Mouse (Mus musculus) ES-Bruce4 (cell line): Measurements from ENCODE around the gene Nupr1.

ENCODE experiments used
- CTCF ChIP-seq: IDR thresholded peaks from one replicate; pipeline ENCODE4 v1.8.1; 2011; ENCODE audit warnings: low read depth, low read length
- EP300 ChIP-seq: IDR thresholded peaks from 2 replicates; pipeline ENCODE4 v1.6.1; 2011; ENCODE audit warnings: low read depth, low read length; ENCODE audit not compliant: insufficient read depth
- POLR2A ChIP-seq: IDR thresholded peaks from one replicate; pipeline ENCODE4 v1.8.1; 2011; ENCODE audit warnings: low read length; ENCODE audit not compliant: insufficient read depth

DNA sequence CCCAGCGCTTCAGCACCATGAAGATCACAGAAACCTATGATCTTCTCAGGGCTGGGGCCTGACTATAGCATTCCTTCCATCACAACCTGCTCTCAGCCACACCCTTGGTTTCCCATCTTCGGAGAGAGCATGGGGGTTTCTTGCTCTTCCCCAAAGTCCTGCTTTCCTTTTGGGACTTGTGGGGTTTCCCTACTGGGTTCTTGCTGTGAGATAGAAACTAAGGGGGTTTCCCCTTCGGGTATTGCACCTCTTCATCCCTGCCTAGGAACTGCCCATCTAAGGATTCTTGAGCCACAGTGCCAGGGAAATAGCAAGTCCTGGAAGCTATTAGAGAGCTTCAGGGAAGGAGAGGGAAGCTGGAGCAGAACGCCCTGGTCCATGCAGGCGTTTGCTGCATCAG lies 34.8 kb downstream of the Nupr1 start:
- TF ChIP-seq CTCF (no peak), POLR2A (no peak), EP300 (no peak)
